Mouse (Mus musculus): ENCODE measurements around the gene Dmrtb1. TPM values are rescaled to one million over a fixed set of nuclear protein-coding genes. Genes with fewer than 3 reads are reported as not detected.

Dmrtb1 gene
- polyA plus RNA-seq (2012; fragmentation: generic; extraction: Trizol): under 1 TPM; 0.02 to 0.31 TPM

DNA sequence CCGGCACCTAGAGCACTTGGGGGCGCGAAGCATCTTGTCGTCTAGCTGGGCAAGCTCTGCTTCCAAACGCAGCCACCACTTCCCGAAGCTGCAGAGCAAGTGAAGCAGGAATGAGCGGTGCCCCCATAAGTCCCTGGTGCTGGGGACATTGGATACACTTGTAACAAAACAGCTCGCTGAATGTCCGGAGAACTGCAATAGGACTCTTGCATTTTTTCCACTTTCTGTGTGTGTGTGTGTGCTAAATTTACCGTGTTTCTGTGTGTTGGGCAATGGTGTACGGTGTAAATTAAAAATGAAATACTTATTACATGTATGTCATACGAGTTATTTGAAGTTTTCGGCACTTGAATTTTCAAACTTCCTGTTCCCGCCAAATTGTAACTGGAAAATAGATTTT, at the start of gene Dmrtb1:
Gene Dmrtb1, minus strand, starts transcription at position 101 of the 400 bp plus-strand sequence.

Other genes with a start within 250 kb of the Dmrtb1 start
- gene Glis1, start 249.6 kb downstream of the Dmrtb1 start, polyA plus RNA-seq (2012; fragmentation: generic; extraction: Trizol): 10 to 100 TPM in 1 of 2 experiments, 1 to 10 TPM in 1; 1.5 to 44.2 TPM
- 1 to 10 TPM; 1.3 to 1.5 TPM for gene Lrp8, start 118.0 kb upstream of the Dmrtb1 start, polyA plus RNA-seq (2012; fragmentation: generic; extraction: Trizol)
- 10 to 100 TPM; 22.3 to 95.4 TPM for gene Magoh, start 195.5 kb upstream of the Dmrtb1 start, polyA plus RNA-seq (2012; fragmentation: generic; extraction: Trizol)
- gene 0610037L13Rik, start 205.6 kb upstream of the Dmrtb1 start, polyA plus RNA-seq (2012; fragmentation: generic; extraction: Trizol): 10 to 100 TPM; 95.4 to 97.3 TPM
- gene Cpt2, start 239.4 kb upstream of the Dmrtb1 start, polyA plus RNA-seq (2012; fragmentation: generic; extraction: Trizol): 10 to 100 TPM; 15.6 to 40.9 TPM

Data from C3H10T1/2 (cell line).